Mouse (Mus musculus) heart, embryonic 11.5 days (tissue): ENCODE results near the gene Tns1. TPM values are rescaled to one million over a fixed set of nuclear protein-coding genes. Genes with fewer than 3 reads are reported as not detected.

Experiments used
- ATAC-seq: fragments of 200-750 bp; cut with Nextera tagmentation; replicated peaks from 2 replicates; pipeline ENCODE4 v1.8.0; 2017; ENCODE audit warnings: moderate library complexity; ENCODE audit not compliant: insufficient number of reproducible peaks, low FRiP score, low TSS enrichment
- H3K27ac ChIP-seq: fragments of 300-500 bp; sonication (generic); 2 replicates; pipeline ENCODE4 v1.5.1; 2014; ENCODE audit warnings: mild to moderate bottlenecking, low read depth, low read length
- H3K27me3 ChIP-seq: fragments of 300-500 bp; sonication (generic); 2 replicates; pipeline ENCODE4 v1.6.1; 2014; ENCODE audit warnings: mild to moderate bottlenecking, low read length, mixed read lengths; ENCODE audit not compliant: control insufficient read depth, insufficient read depth
- H3K36me3 ChIP-seq: fragments of 300-500 bp; sonication (generic); 2 replicates; pipeline ENCODE4 v1.6.1; 2014; ENCODE audit warnings: mild to moderate bottlenecking, low read length, moderate library complexity, mixed read lengths; ENCODE audit not compliant: control insufficient read depth, insufficient read depth
- H3K4me1 ChIP-seq: fragments of 300-500 bp; sonication (generic); 2 replicates; pipeline ENCODE4 v1.6.1; 2014; ENCODE audit warnings: low read length; ENCODE audit not compliant: control insufficient read depth, insufficient read depth
- H3K4me2 ChIP-seq: fragments of 300-500 bp; sonication (generic); 2 replicates; pipeline ENCODE4 v1.6.1; 2014; ENCODE audit warnings: mild to moderate bottlenecking, moderate library complexity
- H3K4me3 ChIP-seq: fragments of 300-500 bp; sonication (generic); 2 replicates; pipeline ENCODE4 v1.5.1; 2014; ENCODE audit warnings: low read depth, low read length
- H3K9ac ChIP-seq: fragments of 300-500 bp; sonication (generic); 2 replicates; pipeline ENCODE4 v1.6.1; 2014; ENCODE audit warnings: mild to moderate bottlenecking, low read depth, low read length, moderate library complexity
- H3K9me3 ChIP-seq: fragments of 300-500 bp; sonication (generic); replicated peaks from 2 replicates; pipeline ENCODE4 v1.6.1; 2016; ENCODE audit warnings: low read length; ENCODE audit not compliant: control insufficient read depth
- WGBS: fragments of 180-500 bp; shearing (Covaris S2); extraction: QIAGEN DNeasy Blood & Tissue Kit; methylation state at CpG from one replicate; pipeline ENCODE4 v1.1.7; 2014; ENCODE audit not compliant: insufficient replicate concordance; 5-methylcytosine and 5-hydroxymethylcytosine counted together
- polyA plus RNA-seq: library from polyadenylated mRNA; unstranded; fragments of >200 nt; fragmentation: Nextera tagmentation; extraction: Ambion mirVana; gene quantifications from 2 replicates; pipeline ENCODE4 v1.2.1, GENCODE M21; 2014

Gene Tns1
- polyA plus RNA-seq, 1 experiment from 2014 or later: 75.6 TPM

- Histone ChIP-seq H3K36me3 (no peaks in the 10 kb centered on the region), H3K27ac (no peak overlapping the region), H3K4me2 (no peak overlapping the region), H3K4me3 (no peak overlapping the region), H3K27me3 (no peaks in the 10 kb centered on the region), H3K9ac (no peak overlapping the region), H3K9me3 (no peaks in the 10 kb centered on the region), H3K4me1 (peaks cover 21% of the 10 kb centered on the region)
- 6% methylated on average over 2 of the region's 2 CpGs for WGBS
- no peak for ATAC-seq
Observed at GRCm38 (mm10) chr1:74077353-74077752, 46.9 kb downstream of the Tns1 start.

DNA sequence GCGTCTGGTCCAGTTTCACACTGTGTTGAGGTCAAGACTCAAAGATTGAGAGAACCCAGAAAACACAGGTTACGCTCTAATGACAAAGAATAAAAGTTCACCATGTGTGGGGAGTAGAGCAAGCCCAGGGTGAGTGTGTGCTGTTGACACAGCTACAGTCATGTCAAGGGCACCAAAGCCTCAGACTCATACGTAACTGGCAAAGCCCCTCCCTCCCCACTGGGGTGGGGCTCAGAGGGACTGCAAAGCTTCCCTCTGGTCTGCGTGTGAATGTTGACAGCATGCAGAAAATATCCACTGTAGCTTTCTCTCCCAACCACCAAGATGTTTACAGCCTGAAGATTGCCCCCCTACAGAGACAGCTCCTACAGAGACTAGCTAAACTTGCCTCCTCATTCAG, 48.0 kb downstream of the Tns1 start:
- H3K27ac ChIP-seq: no peak overlapping the region
- no peak overlapping the region for H3K9ac ChIP-seq
- H3K4me3 ChIP-seq: no peak overlapping the region
- peaks cover 10% of the 10 kb centered on the region for H3K4me1 ChIP-seq
- H3K9me3 ChIP-seq: no peaks in the 10 kb centered on the region
- no peak for ATAC-seq
- WGBS: 72% methylated on average over 4 of the region's 4 CpGs
- H3K36me3 ChIP-seq: no peaks in the 10 kb centered on the region
- no peak overlapping the region for H3K4me2 ChIP-seq
- H3K27me3 ChIP-seq: no peaks in the 10 kb centered on the region

- H3K4me3 ChIP-seq: no peak overlapping the region
- 78% methylated on average over 7 of the region's 7 CpGs for WGBS
- peaks cover 12% of the 10 kb centered on the region; the same call in 1 of the 2 replicates for H3K4me1 ChIP-seq
- no peaks in the 10 kb centered on the region for H3K9me3 ChIP-seq
- H3K27me3 ChIP-seq: no peaks in the 10 kb centered on the region
- H3K36me3 ChIP-seq: no peaks in the 10 kb centered on the region
- H3K9ac ChIP-seq: no peak overlapping the region
- H3K4me2 ChIP-seq: no peak overlapping the region
- ATAC-seq: no peak
- no peak overlapping the region for H3K27ac ChIP-seq
Observed at GRCm38 (mm10) chr1:74074693-74075485, 49.4 kb downstream of the Tns1 start.

- no peak for ATAC-seq
- Histone ChIP-seq H3K27ac (no peak overlapping the region), H3K4me1 (peaks cover 23% of the 10 kb centered on the region), H3K36me3 (no peaks in the 10 kb centered on the region), H3K9me3 (no peaks in the 10 kb centered on the region), H3K4me3 (no peak overlapping the region), H3K4me2 (no peak overlapping the region), H3K27me3 (no peaks in the 10 kb centered on the region), H3K9ac (0 out of 2 replicates have a peak overlapping the region, but pooled peaks have one; percentile 16)
- 72% methylated on average over 6 of the region's 6 CpGs for WGBS
Observed at GRCm38 (mm10) chr1:74073791-74074190, 50.5 kb downstream of the Tns1 start.

DNA sequence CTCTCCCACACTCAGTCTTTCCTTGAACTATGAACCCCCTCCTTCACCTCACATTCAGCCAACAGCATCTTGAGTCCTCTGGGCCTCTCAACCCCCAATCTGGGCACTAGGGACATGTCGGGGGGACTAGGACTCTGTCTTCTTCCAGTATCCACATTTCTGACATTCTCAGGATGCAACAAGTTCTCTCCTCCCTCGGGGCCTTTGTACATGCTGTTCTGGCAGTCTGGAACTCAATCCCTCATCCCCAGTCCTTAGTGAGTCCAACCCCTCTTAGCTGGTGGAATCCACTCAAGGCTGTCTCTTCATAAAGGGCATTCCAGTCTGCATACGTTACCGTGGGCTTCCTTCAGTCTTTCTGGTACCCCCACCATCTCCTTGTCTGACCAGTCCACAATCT, 53.5 kb downstream of the Tns1 start:
- no peak overlapping the region for H3K9ac ChIP-seq
- ATAC-seq: no peak
- H3K4me1 ChIP-seq: peaks cover 36% of the 10 kb centered on the region
- H3K4me3 ChIP-seq: no peak overlapping the region
- H3K27ac ChIP-seq: no peak overlapping the region
- H3K27me3 ChIP-seq: no peaks in the 10 kb centered on the region
- no peaks in the 10 kb centered on the region; the same call in 1 of the 2 replicates for H3K36me3 ChIP-seq
- no peak overlapping the region for H3K4me2 ChIP-seq
- WGBS: 69% methylated on average over 4 of the region's 4 CpGs
- H3K9me3 ChIP-seq: no peaks in the 10 kb centered on the region

- peaks cover 36% of the 10 kb centered on the region for H3K4me1 ChIP-seq
- H3K4me3 ChIP-seq: no peak overlapping the region
- H3K4me2 ChIP-seq: no peak overlapping the region
- ATAC-seq: no peak
- H3K36me3 ChIP-seq: no peaks in the 10 kb centered on the region; the same call in 1 of the 2 replicates
- 0 out of 2 replicates have a peak overlapping the region, but pooled peaks have one; percentile 66 for H3K27ac ChIP-seq
- no peak overlapping the region for H3K9ac ChIP-seq
- no peaks in the 10 kb centered on the region for H3K27me3 ChIP-seq
- no peaks in the 10 kb centered on the region for H3K9me3 ChIP-seq
- WGBS: 66% methylated on average over 7 of the region's 7 CpGs
Observed at GRCm38 (mm10) chr1:74070001-74070551, 54.2 kb downstream of the Tns1 start.

DNA sequence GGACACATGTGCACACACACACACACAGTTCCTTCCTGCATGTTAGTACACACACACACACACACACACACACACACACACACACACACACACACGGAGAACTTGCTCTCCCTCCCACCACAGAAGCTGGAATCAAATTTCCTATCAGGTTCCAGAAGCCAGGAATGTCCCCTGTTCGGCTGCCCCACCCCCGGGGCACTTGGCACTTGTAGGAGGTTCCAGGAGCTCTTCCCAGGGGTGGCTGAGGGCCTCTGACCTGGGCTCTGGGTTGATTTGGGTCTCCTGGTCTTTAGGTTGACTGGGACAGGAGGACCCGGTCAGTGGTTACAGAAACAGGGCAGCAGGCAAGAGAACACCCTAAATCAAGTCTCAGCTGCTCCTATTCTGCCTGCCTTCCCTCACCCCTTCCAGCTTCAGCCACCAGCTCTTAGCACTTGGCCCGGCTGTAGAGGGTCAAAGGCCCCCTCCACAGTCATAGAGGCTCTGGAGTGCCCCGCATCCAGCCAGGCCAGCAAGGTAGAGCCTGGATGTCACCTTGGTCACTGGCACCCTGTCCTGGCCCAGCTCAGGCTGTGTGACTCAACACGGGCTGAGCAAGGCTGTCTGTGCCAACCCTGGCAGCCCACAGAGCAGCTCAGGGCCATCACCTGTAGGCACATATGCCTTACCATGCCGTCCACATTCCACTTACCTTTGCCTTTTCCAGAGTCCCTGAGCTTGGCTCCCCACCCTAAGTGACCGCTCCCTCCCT, 55.0 kb downstream of the Tns1 start:
- ATAC-seq: no peak; the same call in 1 of the 2 replicates
- WGBS: 33% methylated on average over 9 of the region's 9 CpGs
- Histone ChIP-seq H3K4me3 (peak overlapping the region; percentile 62), H3K4me1 (peaks cover 34% of the 10 kb centered on the region), H3K27me3 (no peaks in the 10 kb centered on the region), H3K27ac (peak overlapping the region; percentile 66), H3K36me3 (no peaks in the 10 kb centered on the region; the same call in 1 of the 2 replicates), H3K4me2 (peak overlapping the region; percentile 95), H3K9me3 (no peaks in the 10 kb centered on the region), H3K9ac (peak overlapping the region; percentile 90)

DNA sequence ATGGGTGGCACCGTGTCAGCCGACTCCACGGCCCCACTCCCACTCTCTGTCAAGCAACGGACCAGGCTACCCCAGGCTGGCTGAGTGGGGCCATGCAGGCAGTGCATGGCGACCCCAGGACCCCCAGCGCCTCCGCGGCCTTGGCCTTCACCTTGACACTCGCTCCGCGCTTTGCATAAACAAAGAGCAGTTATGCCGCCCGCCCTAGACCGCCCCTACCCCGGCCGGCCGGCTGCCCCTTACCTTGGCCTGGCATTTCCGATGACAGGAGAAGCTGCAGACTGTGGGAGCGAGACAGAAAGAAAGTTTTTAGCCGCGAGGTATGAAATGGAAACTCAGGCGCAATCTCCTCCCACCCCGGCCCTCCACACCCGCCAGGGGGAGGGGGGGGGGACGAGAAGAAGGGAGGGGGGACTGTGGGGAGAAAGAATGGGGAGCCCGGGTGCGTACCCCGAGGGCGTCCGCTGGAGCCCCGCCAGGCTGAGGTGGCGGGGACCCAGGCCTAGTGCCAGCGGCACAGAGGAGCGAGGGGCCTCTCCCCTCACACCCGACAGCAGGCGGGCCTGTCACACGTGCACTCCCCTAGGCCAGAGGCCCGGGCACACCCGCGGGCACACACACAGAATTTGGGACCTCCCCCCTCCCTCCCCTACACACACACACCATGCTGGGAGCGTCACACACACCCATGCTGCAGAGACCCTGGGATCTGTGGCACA, 55.7 kb downstream of the Tns1 start:
- Histone ChIP-seq H3K4me1 (peaks cover 34% of the 10 kb centered on the region), H3K27me3 (no peaks in the 10 kb centered on the region)
- WGBS: 4% methylated on average over 39 of the region's 41 CpGs

More for the DNA sequence above, 55.7 kb downstream of the Tns1 start:
- Histone ChIP-seq H3K36me3 (no peaks in the 10 kb centered on the region; the same call in 1 of the 2 replicates), H3K4me2 (peak overlapping the region; percentile 95), H3K4me3 (peak overlapping the region; percentile 62), H3K9ac (peak overlapping the region; percentile 90), H3K9me3 (no peaks in the 10 kb centered on the region), H3K27ac (peak overlapping the region; percentile 66)
- ATAC-seq: 0 out of 2 replicates have a peak, but pooled peaks have one; percentile 31
